Mouse (Mus musculus) E14TG2a.4 (cell line): ENCODE measurements at regions not wholly inside any gene's neighbourhood (a gene's known extent, or its start where the extent isn't known, plus 50 kb on each side); places are given as distances from the start of the nearest gene placed in this dataset.

ENCODE experiments used
- CTCF ChIP-seq: conservative IDR thresholded peaks from 2 replicates; pipeline ENCODE4 v1.5.1; 2014; ENCODE audit warnings: low read length
- NANOG ChIP-seq: IDR thresholded peaks from 2 replicates; pipeline ENCODE4 v1.6.1; 2014; ENCODE audit warnings: borderline replicate concordance, low read length, mixed read lengths
- POU5F1 ChIP-seq: IDR thresholded peaks from 2 replicates; pipeline ENCODE4 v1.6.1; 2014; ENCODE audit warnings: low read length, borderline replicate concordance

DNA sequence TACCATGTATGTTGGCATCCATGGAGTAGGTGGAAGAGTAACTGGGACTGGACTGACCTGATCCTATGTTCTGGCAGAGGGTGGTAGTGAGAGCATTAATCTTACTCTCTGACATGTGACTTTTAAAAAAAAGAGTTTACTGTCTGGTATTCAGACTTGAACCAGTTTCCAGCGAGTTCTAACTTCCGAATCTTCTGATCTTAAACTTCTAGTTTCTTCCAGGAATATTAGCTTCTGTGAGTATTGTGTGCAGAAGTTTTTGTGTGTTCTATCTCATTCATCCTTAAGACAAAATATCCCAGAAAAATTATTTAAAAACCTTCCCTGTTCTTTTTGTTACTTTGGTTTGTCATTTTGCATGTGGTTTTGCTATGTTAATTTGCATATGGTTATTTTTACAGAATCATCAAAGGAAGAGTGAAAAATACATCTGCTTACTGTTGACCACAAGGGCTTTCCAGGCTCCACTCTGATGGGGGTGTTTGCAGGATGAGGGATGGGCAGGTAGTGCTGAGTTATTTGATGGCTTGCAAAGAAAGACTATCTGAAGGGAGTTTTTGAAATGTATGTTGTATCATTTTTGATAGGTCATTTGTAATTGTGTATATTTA, 187.9 kb upstream of the Trp63 start:
- no peak for TF ChIP-seq CTCF
- no peak for TF ChIP-seq NANOG
- no peak for TF ChIP-seq POU5F1
